Mouse (Mus musculus): ENCODE data around the gene Larp7. TPM values are rescaled to one million over a fixed set of nuclear protein-coding genes. Genes with fewer than 3 reads are reported as not detected.

Larp7 gene
- polyA plus RNA-seq (2015; fragmentation: Nextera tagmentation; extraction: Ambion mirVana): 46.9 and 58.9 TPM in 2 replicates

DNA sequence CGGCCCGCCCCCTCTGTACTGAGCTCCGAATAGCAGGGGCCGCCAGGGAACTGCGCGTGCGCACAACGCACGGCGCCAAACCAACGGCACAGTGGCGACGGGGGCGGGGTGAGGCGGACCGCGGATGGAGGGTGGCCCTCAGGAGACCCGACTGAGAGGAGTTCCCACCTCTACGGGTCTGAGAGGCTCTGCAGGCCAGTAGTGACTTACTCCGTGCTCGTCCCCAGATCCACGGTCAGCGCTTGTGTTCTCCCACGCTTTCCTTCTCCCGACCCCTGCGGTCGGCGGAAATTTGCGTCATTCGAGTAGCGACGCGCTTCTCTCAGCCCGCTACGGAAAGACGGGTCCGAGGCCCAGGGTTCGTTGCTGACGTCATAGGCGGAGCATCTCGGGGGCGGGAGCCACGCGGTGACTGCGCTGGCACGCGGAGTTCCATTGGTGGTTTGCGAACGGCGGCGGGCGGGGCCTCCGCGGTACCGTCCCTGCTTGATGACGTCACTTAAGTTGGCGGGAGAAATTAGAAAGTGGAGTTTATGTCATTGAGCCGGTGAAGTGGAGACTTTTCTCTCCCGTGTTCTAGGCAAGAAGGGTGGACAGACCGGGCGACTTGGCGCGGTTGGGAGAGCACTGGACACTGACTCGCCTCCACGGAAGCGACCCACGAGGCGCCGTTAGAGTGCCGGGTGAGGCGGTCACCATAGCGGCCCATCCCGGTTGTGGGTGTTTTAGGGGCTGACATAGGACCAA is at the start of gene Larp7, which contains the start of gene Zgrf1:
Larp7 (minus strand) TSS at position 377 of the 747 bp plus-strand sequence.
Zgrf1 (plus strand) TSS at position 517 of the 747 bp plus-strand sequence.
- Histone ChIP-seq H3K27ac (peak within 1 kb of the TSS; percentile 98), H3K4me1 (replicated peaks) (peaks cover 15% of the 10 kb centered on the region), H3K27me3 (no peaks in the 10 kb centered on the region), H3K4me2 (peak within 1 kb of the TSS; percentile 73), H3K9me3 (replicated peaks) (no peaks in the 10 kb centered on the region), H3K36me3 (peaks cover 10% of the 10 kb centered on the region), H3K9ac (peak within 1 kb of the TSS; percentile 77), H3K4me3 (peak within 1 kb of the TSS; percentile 78)
- WGBS: under 1% methylated on average over 72 of the region's 73 CpGs
- peak; percentile 98 for ATAC-seq (replicated peaks; ENCODE audit: insufficient number of reproducible peaks, insufficient read depth, low FRiP score, low read depth)

DNA sequence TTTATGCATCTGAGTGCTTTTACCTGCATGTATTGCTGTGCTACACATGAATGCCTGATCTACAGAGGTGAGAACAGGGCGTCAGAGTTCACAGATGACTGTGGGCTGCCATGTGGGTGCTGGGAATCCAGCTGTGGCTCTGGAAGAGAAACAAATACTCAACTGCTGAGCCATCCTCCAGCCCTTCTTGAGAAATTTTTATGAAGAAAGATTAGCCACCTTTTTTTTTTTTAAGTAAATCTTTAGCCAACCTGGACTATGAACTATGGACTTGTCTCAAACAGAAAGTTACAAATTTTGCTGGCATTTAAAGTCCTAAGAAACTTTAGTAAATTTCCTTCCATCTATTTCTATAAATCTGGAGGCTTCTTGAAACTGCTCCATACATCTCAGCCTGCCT is 44.0 kb upstream of the Larp7 start:
- Histone ChIP-seq H3K36me3 (peaks cover 32% of the 10 kb centered on the region), H3K27me3 (no peaks in the 10 kb centered on the region), H3K27ac (no peak overlapping the region), H3K4me2 (no peak overlapping the region), H3K9ac (no peak overlapping the region), H3K9me3 (replicated peaks) (no peaks in the 10 kb centered on the region), H3K4me1 (replicated peaks) (no peaks in the 10 kb centered on the region), H3K4me3 (no peak overlapping the region)
- WGBS: 69% methylated on average over 1 of the region's 1 CpGs
- no peak for ATAC-seq (replicated peaks; ENCODE audit: insufficient number of reproducible peaks, insufficient read depth, low FRiP score, low read depth)

DNA sequence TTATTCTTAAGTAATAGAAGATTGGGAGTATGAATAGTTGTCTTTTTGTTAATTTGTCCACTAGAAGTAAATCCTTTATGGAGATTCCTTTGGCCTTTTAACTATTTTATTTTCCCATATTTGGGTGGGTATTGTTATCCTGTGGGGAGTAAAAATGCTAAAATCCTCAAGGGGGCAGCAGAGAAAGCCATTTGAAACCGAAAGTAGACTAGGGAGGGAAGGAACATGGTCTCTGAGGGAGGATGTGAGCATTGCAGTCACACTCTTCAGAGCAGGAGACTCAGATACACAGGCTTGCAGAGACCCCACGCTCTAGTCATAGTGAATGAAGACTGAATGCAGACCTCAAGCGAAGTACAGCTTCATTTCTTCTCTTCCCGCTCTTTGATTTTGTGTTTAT is 19.4 kb upstream of the Larp7 start:
- Histone ChIP-seq H3K4me3 (no peak overlapping the region), H3K27me3 (no peaks in the 10 kb centered on the region), H3K27ac (no peak overlapping the region), H3K4me2 (0 out of 2 replicates have a peak overlapping the region, but pooled peaks have one; percentile 37), H3K36me3 (peaks cover 15% of the 10 kb centered on the region; the same call in 1 of the 2 replicates), H3K4me1 (replicated peaks) (no peaks in the 10 kb centered on the region), H3K9me3 (replicated peaks) (no peaks in the 10 kb centered on the region), H3K9ac (no peak overlapping the region)
- WGBS: 58% methylated on average over 4 of the region's 4 CpGs
- ATAC-seq (replicated peaks; ENCODE audit: insufficient number of reproducible peaks, insufficient read depth, low FRiP score, low read depth): peak; percentile 62; the same call in 1 of the 2 replicates

DNA sequence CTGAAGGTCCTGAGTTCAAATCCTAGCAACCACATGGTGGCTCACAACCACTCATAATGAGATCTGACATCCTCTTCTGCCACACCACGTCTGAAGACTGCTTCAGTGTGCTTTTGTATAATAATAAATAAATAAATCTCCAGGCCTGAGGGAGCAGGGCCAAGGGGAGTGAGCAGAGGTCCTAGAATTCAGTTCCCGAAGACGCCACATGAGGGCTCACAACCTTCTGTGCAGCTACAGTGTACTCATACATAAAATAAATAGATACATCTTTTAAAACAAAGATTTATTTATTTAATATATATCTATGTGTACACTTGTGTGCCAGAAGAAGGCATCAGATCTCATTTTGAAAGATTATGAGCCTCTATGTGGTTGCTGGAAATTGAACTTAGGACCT is 12.0 kb upstream of the Larp7 start:
- no peak overlapping the region for H3K4me2 ChIP-seq
- H3K36me3 ChIP-seq: peaks cover 38% of the 10 kb centered on the region
- H3K4me3 ChIP-seq: no peak overlapping the region
- H3K27me3 ChIP-seq: no peaks in the 10 kb centered on the region
- H3K9me3 ChIP-seq (replicated peaks): no peaks in the 10 kb centered on the region
- H3K9ac ChIP-seq: no peak overlapping the region
- ATAC-seq (replicated peaks; ENCODE audit: insufficient number of reproducible peaks, insufficient read depth, low FRiP score, low read depth): no peak
- WGBS: 75% methylated on average over 3 of the region's 3 CpGs
- H3K4me1 ChIP-seq (replicated peaks): no peaks in the 10 kb centered on the region
- H3K27ac ChIP-seq: no peak overlapping the region

DNA sequence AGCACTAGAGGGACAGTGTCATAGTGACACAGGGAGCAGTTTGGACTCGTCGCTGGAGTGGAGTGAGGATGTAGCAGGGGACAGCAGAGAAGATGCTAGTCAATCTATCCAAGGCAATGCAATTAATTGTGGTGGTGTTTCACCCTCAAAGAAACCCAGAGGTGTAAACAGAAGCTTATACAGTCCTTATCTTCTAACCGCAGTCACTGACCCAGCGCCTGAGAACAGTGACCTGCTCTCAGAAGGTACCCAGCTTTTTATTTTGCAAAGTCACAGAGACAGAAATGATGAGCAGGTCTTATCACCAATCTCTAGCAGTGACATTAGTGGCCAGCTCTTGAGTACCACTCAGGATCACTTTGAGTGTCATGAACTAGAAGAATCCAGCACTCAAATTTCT is 9.8 kb upstream of the Larp7 start:
- H3K9me3 ChIP-seq (replicated peaks): no peaks in the 10 kb centered on the region
- H3K36me3 ChIP-seq: peaks cover 29% of the 10 kb centered on the region
- no peak overlapping the region for H3K9ac ChIP-seq
- no peak for ATAC-seq (replicated peaks; ENCODE audit: insufficient number of reproducible peaks, insufficient read depth, low FRiP score, low read depth)
- 83% methylated on average over 4 of the region's 4 CpGs for WGBS
- no peak overlapping the region for H3K4me3 ChIP-seq
- no peaks in the 10 kb centered on the region for H3K4me1 ChIP-seq (replicated peaks)
- H3K27ac ChIP-seq: no peak overlapping the region
- H3K4me2 ChIP-seq: no peak overlapping the region
- no peaks in the 10 kb centered on the region for H3K27me3 ChIP-seq

DNA sequence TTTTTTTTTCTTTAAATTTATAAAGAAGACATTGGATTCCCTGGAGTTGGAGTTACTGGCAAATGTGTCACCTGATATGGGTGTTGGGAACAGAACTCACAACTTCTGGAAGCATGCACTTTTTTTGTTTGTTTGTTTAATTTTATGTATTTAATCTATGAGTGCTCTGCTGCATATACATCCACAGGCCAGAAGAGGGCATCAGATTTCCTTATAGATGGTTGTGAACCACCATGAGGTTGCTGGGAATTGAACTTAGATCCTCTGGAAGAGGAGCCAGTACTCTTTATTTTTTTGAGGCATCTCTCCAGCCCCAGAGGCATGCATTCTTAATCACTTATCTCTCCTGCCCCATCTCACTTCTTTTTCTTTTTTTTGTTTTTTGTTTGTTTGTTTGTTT is 5.1 kb upstream of the Larp7 start:
- peaks cover 33% of the 10 kb centered on the region for H3K36me3 ChIP-seq
- H3K4me1 ChIP-seq (replicated peaks): peaks cover 12% of the 10 kb centered on the region
- H3K27me3 ChIP-seq: no peaks in the 10 kb centered on the region
- H3K4me3 ChIP-seq: no peak overlapping the region
- H3K9ac ChIP-seq: no peak overlapping the region
- H3K9me3 ChIP-seq (replicated peaks): no peaks in the 10 kb centered on the region
- H3K27ac ChIP-seq: no peak overlapping the region
- ATAC-seq (replicated peaks; ENCODE audit: insufficient number of reproducible peaks, insufficient read depth, low FRiP score, low read depth): no peak
- H3K4me2 ChIP-seq: no peak overlapping the region

DNA sequence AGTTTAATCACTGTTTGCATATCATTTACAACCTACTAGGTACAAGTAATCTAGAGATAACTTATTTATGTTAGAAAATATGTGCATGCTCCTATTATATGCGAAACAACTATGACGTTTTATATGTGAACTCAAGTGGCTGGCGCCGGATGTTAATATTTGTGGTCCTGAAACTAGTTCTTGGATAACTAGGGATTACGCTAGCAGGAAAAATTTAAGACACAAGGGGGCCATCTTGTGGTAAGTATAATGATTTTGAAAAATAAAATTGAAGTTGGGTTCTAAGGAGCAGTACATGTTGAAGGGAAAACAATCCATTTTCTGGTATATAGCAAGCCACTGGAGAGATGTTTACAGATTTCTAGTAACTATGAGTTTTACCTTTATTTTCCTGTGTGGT is 1.6 kb upstream of the Larp7 start:
- peaks cover 15% of the 10 kb centered on the region for H3K4me1 ChIP-seq (replicated peaks)
- 49% methylated on average over 5 of the region's 5 CpGs for WGBS
- ATAC-seq (replicated peaks; ENCODE audit: insufficient number of reproducible peaks, insufficient read depth, low FRiP score, low read depth): no peak
- no peaks in the 10 kb centered on the region for H3K27me3 ChIP-seq
- peak overlapping the region; percentile 78; the same call in 1 of the 2 replicates for H3K4me3 ChIP-seq
- 0 out of 2 replicates have a peak overlapping the region, but pooled peaks have one; percentile 63 for H3K9ac ChIP-seq
- H3K9me3 ChIP-seq (replicated peaks): no peaks in the 10 kb centered on the region
- H3K4me2 ChIP-seq: peak overlapping the region; percentile 73
- no peak overlapping the region for H3K27ac ChIP-seq
- peaks cover 12% of the 10 kb centered on the region for H3K36me3 ChIP-seq

DNA sequence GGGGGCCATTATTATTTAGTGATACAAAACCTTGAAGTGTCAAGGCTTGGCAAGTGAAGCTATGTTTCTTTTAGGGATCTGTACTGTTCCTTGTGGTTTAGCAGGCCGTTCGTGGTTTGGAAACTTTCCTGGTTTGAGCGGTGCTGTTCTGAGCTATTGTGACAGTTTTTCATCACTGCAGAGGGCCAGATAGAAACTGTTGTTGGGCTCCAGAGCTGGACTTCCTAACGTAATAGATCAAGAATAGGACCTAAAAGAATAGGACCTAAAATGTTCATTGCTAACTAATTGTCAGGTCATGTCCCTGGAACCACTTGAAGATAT is 533 bp upstream of the Larp7 start:
- ATAC-seq (replicated peaks; ENCODE audit: insufficient number of reproducible peaks, insufficient read depth, low FRiP score, low read depth): no peak
- H3K27ac ChIP-seq: peak overlapping the region; percentile 38; the same call in 1 of the 2 replicates
- peak overlapping the region; percentile 78 for H3K4me3 ChIP-seq
- H3K9me3 ChIP-seq (replicated peaks): no peaks in the 10 kb centered on the region
- no peaks in the 10 kb centered on the region for H3K27me3 ChIP-seq
- peak overlapping the region; percentile 73 for H3K4me2 ChIP-seq
- peaks cover 15% of the 10 kb centered on the region for H3K4me1 ChIP-seq (replicated peaks)
- H3K36me3 ChIP-seq: peaks cover 10% of the 10 kb centered on the region
- H3K9ac ChIP-seq: peak overlapping the region; percentile 63
- WGBS: 1% methylated on average over 4 of the region's 4 CpGs

DNA sequence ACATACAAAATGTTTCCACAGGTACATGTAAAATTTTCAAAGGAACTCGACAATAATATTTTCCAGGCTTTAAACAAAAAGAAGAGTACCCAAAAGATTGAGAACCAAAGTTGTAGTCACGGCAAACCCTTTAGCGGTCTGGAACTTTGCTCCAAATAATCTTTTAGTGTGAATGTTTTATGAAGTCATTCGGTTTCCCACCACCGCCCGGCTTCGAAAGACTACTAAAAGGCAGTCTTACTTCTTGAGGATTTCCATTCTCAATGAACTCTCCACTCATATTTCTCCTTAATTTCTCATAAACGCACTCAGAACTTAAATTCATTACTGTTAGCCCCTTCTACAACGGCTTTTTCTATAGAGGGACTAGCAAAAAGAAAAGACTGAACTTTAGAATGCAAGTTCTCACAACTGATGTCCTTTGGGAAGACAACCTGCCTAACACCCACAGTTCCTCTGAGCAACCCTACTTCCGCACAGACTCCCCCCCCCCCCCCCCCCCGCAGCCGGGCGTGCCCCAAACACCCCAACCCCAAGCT is 646 bp downstream of the Larp7 start:
- no peak for ATAC-seq (replicated peaks; ENCODE audit: insufficient number of reproducible peaks, insufficient read depth, low FRiP score, low read depth)
- Histone ChIP-seq H3K9me3 (replicated peaks) (no peaks in the 10 kb centered on the region), H3K4me2 (peak overlapping the region; percentile 65), H3K4me1 (replicated peaks) (peaks cover 15% of the 10 kb centered on the region), H3K36me3 (peaks cover 8% of the 10 kb centered on the region), H3K27me3 (no peaks in the 10 kb centered on the region), H3K9ac (peak overlapping the region; percentile 77), H3K27ac (peak overlapping the region; percentile 98), H3K4me3 (peak overlapping the region; percentile 78)
- 6% methylated on average over 10 of the region's 13 CpGs for WGBS

DNA sequence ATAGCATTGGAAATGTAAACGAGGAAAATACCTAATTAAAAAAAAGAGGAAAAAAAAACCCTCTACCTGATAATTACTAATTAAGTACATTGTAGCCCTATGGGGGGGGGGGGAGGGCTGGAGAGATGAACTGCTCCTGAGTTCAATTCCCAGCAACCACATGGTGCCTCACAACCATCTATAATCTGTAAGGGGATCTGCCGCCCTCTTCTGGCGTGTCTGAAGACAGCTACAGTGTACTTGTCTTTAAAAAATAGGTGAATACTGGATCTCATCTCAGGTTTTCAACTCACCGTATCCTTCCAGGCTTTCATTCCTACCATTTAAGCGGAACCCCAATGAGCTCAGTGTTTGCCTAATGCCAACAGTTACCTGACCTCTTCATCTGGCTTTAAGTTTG is 5.3 kb downstream of the Larp7 start:
- Histone ChIP-seq H3K9ac (no peak overlapping the region), H3K27ac (no peak overlapping the region), H3K36me3 (peaks cover 35% of the 10 kb centered on the region), H3K4me1 (replicated peaks) (peaks cover 4% of the 10 kb centered on the region; the same call in 1 of the 2 replicates), H3K9me3 (replicated peaks) (no peaks in the 10 kb centered on the region), H3K27me3 (no peaks in the 10 kb centered on the region), H3K4me2 (no peak overlapping the region), H3K4me3 (no peak overlapping the region)
- no peak for ATAC-seq (replicated peaks; ENCODE audit: insufficient number of reproducible peaks, insufficient read depth, low FRiP score, low read depth)
- WGBS: 42% methylated on average over 5 of the region's 5 CpGs

DNA sequence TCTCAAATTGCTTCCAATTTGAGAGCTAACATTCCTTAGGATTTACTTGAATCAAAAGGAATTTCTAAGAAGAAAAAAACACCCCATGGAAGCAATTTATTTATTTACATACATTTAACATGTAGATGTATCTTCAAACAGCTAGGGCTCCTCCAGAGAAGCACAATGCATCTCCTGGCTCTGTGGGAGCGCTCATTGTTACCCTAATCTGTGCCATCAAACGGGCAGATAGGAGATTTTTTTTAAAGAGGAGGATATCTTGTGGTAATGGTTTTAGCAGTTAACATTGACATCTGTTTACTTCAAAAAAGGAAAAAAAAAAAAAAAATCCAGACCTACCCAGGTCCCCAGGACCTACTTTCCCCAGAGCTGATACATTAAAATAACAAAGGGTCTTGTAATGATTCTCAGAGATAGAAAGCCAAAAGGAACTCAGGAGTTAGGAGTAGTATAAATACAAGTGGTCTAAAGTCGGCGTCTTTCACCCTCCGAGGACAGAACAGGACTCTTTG is 8.5 kb downstream of the Larp7 start:
- Histone ChIP-seq H3K9ac (no peak overlapping the region), H3K4me1 (replicated peaks) (no peaks in the 10 kb centered on the region), H3K4me3 (no peak overlapping the region), H3K9me3 (replicated peaks) (no peaks in the 10 kb centered on the region), H3K27me3 (no peaks in the 10 kb centered on the region), H3K4me2 (no peak overlapping the region), H3K27ac (no peak overlapping the region), H3K36me3 (peaks cover 52% of the 10 kb centered on the region)
- no peak for ATAC-seq (replicated peaks; ENCODE audit: insufficient number of reproducible peaks, insufficient read depth, low FRiP score, low read depth)
- WGBS: 39% methylated on average over 5 of the region's 5 CpGs
